Mouse (Mus musculus) brain, embryonic 14.5 days (tissue): Measurements from ENCODE around the gene Fxyd3.

Experiments
- CTCF ChIP-seq: fragments of 200-500 bp; IDR thresholded peaks from 2 replicates; pipeline ENCODE4 v1.5.1; 2012; ENCODE audit warnings: inconsistent platforms, mild to moderate bottlenecking, moderate library complexity, borderline replicate concordance; ENCODE audit not compliant: insufficient read depth, insufficient read length; ENCODE audit errors: extremely low read depth
- POLR2A ChIP-seq: fragments of 200-500 bp; IDR thresholded peaks from 2 replicates; pipeline ENCODE4 v1.6.1; 2012; ENCODE audit warnings: mild to moderate bottlenecking, inconsistent platforms, borderline replicate concordance; ENCODE audit not compliant: poor library complexity, insufficient read depth, insufficient read length, severe bottlenecking; ENCODE audit errors: extremely low read depth

- no peak for TF ChIP-seq CTCF
- no peak for TF ChIP-seq POLR2A
Measured at GRCm38 (mm10) chr7:31067836-31068235, 8.7 kb downstream of the Fxyd3 start.
